Mouse (Mus musculus) spleen, postnatal 36 days (tissue): ENCODE data around the gene Gm8300.
"Not testable (repeated sequence)": the region's sequence is repeated elsewhere in the genome, so short reads cannot be mapped to it uniquely, and the experiment has no call there.

Experiments
- DNase-seq, 2 experiments: peaks; one replicate each; pipeline ENCODE4 v3.0.0; 2022; ENCODE audit warnings: low spot score in 2 of 2, mixed read lengths in 1 of 2

Gm8300 gene

GRCm38 (mm10) chr12:87514016-87514415, at the start of gene Gm8300:
Gene Gm8300, plus strand, starts transcription at chr12:87514316.
- not testable (repeated sequence) for DNase-seq

GRCm38 (mm10) chr12:87464678-87465297, 49.3 kb upstream of the Gm8300 start:
- DNase-seq: no peak

GRCm38 (mm10) chr12:87470263-87471136, 43.6 kb upstream of the Gm8300 start:
- DNase-seq: no peak

- DNase-seq: no peak
Observed at GRCm38 (mm10) chr12:87471421-87471963, 42.6 kb upstream of the Gm8300 start.

- peak; percentile 93 to 95 for DNase-seq
Observed at GRCm38 (mm10) chr12:87471964-87472786, 41.9 kb upstream of the Gm8300 start, which contains the start of gene Snw1. Gene Snw1, minus strand, starts transcription at chr12:87472274.

- DNase-seq: no peak
Observed at GRCm38 (mm10) chr12:87474756-87475155, 39.4 kb upstream of the Gm8300 start.

- DNase-seq: not testable (repeated sequence)
Observed at GRCm38 (mm10) chr12:87482482-87482881, 31.6 kb upstream of the Gm8300 start.

GRCm38 (mm10) chr12:87488683-87489082, 25.4 kb upstream of the Gm8300 start:
- DNase-seq: not testable (repeated sequence)

GRCm38 (mm10) chr12:87494421-87494820, 19.7 kb upstream of the Gm8300 start, which contains the start of gene Gm5788:
Gene Gm5788, plus strand, starts transcription at chr12:87494721.
- not testable (repeated sequence) for DNase-seq

GRCm38 (mm10) chr12:87519616-87520015, 5.5 kb downstream of the Gm8300 start:
- not testable (repeated sequence) for DNase-seq

- no peak for DNase-seq
Observed at GRCm38 (mm10) chr12:87543927-87544326, 29.8 kb downstream of the Gm8300 start.

GRCm38 (mm10) chr12:87550628-87551027, 36.5 kb downstream of the Gm8300 start:
- DNase-seq: not testable (repeated sequence)
